Mouse (Mus musculus) liver, postnatal 0 days (tissue): Measurements from ENCODE around the gene 1700029F12Rik.

ENCODE experiments used
- CTCF ChIP-seq: sonication (generic); IDR thresholded peaks from 2 replicates; pipeline ENCODE4 v1.5.1; 2016; ENCODE audit warnings: antibody characterized with exemption, low read depth
- EP300 ChIP-seq: IDR thresholded peaks from 2 replicates; pipeline ENCODE4 v1.6.1; 2016; ENCODE audit warnings: antibody characterized with exemption, low read depth, mild to moderate bottlenecking

DNA sequence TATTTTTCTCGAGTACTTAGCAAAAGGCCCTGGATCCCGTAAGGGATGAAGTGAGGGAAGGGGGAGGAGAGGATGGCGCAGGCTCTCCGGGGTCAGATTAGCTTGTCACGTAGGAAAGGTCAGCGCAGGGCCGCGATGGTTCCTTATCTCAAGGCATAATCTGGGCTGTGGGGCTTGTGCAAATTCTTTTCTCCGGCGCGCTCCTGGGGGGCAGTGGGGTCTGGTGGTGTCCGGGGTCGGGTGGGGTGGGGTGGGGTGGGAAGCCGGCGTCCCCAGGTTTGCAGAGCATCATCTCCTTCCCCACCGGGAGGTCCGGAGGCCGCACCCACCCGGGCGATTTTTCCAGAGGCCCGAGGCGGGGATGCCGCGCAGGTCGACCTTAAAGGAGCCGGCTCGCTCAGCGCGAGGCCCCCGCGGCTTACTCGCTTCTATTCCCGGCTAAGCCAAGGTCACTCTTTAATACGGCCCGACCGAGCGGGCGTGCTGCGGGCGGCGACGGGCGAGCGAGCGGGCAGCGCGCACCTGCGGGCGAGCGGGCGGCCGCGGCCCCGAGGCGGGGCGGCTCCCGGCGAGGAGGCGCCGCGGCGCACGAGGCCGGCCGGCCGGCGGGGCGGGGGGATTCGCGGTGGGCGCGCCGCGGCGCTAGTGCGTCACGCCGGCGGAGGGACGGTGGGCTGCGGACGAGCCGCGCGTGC lies 36.9 kb upstream of the 1700029F12Rik start:
- TF ChIP-seq CTCF (no peak), EP300 (no peak)
